Mouse (Mus musculus): Measurements from ENCODE around the gene Phactr3.

Phactr3 gene

DNA sequence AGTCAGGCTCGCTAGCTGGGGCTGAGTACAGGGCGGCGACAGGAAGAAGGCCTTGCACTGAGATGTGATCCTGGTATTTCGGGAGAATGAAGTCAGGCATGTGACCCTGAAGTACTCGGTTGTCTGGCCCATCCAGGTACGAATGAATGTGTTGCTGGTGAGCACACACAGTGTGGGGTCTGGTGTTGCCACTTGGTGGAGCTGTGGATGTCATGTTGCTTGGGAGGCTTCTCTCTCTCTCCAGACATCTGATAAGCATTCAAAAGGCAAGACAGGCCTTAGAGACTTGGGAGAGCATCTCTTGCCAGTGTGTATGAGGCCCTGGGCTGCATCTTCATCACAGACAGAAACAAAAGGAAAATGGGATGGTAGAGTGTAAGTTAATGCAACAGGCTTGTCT, 77.3 kb downstream of the Phactr3 start:
- DNase-seq = no peak

DNA sequence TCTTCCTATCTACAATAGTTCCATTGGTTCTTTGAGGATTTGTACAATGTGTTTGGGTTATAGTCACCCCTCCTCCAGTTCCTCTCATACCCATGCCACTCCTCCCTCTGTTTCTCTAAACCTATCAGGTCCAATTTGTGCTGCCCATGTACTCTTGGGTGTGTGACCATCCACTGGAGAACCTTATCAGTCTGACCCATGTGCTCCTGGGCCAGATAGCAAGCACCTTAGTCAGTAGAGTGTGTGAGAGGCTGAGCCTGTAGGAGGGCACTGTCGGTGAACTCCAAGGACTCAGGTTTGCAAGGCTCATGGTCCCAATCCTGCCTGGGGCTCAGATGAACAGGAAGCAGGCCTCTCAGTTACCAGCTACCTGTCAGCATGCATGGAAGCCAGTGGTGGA, 78.8 kb downstream of the Phactr3 start:
- DNase-seq = no peak

DNA sequence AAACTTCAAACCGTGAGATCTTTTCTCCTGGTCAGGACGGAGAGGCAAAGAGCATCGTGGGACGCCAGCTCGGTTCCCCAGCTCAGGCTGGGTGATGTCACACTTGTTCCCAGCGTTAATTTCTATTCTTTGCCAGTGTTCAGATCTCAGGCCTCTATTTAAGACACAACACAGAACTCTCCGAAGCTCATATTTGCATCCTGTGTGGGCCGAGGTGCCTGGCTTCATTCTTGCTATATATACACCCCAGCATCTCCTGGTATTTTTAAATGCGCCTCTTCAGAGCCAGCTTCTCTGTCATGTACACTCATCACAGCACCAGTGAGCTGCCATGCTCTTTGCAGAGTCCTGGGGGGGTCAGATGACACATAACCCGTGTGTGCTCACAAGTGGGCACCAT, 85.7 kb downstream of the Phactr3 start:
- DNase-seq = no peak

DNA sequence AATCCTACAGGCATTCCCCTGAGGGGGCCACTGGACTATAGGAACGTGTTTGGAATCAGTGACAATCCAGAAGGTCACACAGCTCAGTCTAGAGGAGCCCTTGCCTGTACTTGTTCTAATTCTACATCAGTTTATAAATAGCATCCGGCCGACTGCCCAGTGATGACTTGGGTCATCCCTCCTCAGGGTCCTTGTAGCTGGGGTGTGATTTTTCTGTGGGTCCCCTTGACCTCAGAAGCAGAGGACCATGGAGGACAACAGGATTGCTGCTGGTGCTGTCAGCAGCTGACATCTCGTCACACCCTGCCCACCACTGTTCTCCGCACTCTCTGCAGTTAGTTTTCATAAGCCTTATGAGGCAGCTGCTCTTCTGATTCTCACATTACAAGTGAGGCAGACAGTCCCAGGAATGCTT, 89.4 kb downstream of the Phactr3 start:
- no peak for DNase-seq

DNA sequence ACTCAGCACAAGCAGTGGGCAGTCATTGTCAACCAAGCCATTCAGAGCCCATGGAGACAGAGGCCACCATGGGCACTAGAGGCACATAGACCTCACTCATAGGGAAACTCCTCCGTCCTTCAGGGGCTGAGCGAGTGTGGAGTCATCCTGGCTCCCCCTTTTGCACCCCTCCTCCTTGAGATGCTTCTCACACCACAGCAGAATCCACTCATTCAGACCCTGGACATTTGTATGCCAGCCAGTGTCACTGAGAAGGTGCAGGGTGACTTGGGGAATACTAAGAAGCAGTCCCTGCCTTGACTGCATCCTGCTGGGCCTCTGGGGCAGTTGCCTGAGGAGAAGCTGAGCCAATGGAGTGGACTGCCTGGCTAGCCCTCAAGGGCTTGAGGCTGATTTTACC, 95.1 kb downstream of the Phactr3 start:
- DNase-seq = no peak

DNA sequence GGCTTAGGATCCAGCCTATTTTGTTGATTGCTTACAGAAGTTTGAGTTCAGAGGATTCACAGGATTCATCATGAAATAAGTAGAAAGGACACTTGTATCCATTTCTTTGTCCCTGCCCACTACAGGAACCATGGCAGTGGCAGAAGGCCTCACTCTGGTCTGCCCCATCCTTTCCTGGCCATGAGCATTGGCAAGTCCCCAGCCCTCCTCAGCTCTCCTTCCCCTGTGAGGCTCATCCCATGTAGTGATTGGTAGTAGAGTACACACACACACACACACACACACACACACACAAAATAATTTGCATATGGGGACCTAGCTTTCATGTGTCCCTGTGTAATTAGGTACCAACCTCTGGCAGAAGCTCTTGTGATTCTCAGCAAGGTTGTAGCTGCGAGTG, 95.8 kb downstream of the Phactr3 start:
- no peak for DNase-seq

DNA sequence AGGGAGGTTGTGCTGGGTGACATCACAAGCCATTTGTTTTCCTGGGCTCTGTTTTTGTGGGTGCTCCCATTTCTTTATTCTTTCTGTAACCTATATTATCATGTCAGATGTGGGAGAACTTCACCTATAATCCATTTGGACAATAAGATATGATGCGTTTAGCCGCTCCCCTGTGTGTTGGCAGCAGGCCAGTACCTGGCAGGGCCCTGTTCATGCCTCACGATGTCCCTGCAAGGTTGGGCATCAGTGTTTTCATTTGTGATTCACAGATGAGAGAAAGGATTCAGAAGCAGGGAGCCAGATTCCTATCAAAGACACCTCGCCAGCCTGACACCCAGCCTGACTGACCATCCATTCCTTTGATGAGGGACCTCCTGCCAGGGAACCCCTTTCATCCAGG, 99.7 kb downstream of the Phactr3 start:
- no peak for DNase-seq

DNA sequence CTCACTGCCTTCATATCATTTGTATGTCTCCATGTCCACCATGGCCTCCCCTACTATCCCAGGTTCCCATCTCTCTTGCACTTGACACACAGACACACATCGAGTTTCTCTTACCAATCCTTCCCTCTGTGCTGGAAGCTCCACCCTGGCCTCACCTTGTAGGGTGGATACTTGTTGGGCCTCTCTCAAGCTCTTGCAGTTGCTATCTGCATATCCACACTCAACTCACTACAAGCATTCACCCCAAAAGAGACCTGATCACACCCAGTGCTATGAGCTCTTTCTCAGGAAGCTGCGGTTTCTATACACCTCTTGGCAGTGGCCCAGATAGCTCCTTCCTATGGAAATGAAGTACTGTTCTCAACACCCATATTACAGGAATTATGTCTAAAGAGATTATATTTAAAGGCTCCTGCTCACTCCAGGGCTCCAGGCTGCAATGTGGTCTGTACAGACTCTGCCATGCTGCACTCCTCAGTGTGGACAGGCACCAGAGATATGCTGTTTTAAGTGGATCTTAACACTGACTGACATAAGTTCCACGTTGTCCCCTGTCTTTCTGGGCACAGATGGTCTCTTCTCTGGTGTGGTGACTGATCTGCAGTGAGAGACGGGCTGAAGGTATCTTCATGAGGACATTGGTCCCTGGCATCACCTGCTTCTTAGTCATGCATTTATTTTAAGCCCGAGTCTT, 100.8 kb downstream of the Phactr3 start:
- DNase-seq = no peak

DNA sequence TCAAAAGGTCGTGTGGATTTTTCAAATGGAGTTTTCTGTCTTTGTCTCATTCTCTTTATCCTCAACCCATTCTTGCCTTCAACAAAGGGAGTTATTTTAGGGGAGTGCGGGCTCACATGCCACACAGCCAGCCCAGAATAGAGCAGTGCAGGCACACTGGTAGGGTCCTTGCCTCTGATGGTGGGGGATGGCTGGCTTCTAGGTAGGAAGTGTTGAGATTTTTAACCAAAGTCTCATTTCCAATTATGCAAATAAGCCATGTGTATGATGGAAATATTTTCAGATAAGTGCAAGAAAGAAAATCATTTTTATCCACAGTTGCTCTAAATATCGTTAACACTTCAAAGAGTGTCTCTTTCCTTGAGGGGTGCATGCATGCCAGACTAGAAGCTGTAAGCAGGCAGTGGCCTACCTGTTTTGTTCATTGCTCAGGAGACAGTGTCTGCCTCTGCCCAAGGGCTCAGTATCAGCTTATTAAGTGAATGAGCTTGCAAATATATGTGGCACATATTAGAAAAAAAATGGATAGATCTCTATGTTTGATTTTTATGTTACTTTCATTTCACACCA, 101.5 kb downstream of the Phactr3 start:
- no peak for DNase-seq

DNA sequence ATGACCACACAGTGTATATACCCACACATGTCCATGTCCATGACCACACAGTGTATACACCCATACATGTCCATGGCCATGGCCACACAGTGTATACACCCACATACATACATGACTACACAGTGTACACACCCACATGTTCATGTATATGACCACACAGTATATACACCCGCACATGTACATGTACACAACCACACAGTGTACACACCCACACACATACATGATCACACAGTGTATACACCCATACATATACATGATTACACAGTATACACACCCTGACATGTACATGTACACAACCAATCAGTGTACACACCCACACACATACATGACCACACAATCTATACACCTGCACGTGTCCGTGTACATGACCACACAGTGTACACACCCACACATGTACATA, 102.2 kb downstream of the Phactr3 start:
- DNase-seq = no peak

DNA sequence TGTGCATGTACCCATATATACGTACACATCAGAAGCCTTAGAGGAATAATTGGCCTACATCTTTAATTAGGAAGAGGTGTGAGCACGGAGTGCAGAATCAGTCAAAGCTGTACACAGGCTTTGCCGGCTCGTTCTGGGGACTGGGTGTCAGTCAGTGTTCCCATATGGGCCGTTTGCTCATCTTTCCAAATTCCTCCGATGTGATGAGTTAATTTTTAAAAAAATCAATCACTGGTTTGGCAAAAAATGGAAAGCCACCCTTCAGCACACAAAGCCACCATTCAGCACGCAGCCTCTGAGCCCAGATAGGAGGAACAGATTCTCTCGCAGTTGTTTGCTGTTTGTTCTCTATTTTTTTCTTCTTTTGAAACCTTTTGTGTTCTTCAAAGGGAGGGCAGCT, 110.5 kb downstream of the Phactr3 start:
- no peak for DNase-seq

DNA sequence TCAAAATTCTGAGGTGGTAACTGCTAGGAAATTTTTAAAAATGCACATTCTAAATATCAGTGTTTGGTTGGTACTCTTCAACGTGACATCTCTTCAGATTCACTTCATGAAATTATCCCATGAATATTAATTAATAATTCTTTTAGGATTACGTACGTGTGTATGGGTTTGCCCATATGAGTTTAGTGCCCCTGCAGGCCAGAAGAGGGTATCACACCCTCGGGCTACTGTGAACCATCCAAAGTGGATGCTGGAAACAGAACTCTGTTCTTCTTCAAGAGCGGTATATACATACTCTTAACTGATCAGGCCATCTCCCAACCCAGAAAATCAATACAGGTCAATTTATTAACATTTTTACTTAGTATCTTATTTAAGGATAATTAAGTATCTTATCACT, 114.7 kb downstream of the Phactr3 start:
- DNase-seq = no peak

DNA sequence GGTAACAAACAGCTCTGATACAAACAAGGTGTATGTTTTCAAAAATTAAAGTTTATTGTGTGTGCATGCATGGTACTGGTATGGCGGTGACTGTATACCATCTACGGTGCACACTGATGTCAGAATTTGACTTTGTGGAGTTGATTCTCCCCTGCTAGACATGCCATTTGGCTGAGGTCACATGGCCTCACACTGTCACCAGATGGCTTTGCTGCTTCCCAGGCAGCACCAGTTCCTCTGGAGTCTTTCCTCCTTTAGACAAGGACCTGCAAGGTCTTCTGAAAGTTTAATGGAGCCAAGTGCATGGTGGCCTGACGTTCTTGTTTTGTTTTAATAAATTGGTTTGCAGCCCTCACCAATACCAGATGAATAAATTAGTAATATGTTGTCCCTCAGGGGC, 118.3 kb downstream of the Phactr3 start:
- DNase-seq = no peak

DNA sequence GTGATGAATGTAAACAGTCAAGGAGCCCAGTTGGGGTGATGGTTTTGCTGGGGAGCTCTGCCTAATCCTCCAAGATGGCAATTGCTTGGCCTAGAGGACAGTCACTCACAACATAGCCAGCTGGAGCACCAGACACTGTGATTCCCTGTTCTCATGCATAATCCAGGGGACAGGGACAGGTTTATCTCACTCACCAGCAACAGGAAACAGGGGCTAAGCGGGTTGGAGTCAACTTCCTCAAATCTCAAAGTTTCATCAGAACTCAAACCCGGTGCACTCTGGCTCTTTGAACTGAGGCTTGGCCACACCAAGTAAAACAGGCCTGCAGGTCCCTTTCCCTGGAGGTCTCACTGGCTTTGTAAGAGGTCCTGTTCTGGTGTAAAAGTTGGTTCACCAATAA, 119.7 kb downstream of the Phactr3 start:
- DNase-seq = no peak

DNA sequence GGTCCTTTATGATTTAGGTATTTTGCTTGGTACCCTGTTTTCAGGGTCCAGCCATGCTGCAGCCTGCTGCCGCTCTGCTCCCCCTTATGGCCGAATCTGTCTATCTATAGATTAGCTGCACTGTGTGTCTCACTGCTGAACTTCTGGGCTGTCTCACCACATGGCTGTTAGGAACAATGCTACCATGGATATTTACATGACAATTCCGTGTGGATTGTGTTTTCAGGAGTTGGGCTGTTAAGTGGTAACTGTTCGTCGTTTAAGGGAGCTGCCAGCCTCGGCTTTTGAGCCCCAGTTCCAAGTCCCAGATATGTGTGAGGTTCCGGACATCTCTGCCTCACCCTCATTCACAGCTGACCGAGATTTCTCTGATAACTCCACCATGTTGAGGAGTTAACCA, 122.1 kb downstream of the Phactr3 start:
- no peak for DNase-seq

DNA sequence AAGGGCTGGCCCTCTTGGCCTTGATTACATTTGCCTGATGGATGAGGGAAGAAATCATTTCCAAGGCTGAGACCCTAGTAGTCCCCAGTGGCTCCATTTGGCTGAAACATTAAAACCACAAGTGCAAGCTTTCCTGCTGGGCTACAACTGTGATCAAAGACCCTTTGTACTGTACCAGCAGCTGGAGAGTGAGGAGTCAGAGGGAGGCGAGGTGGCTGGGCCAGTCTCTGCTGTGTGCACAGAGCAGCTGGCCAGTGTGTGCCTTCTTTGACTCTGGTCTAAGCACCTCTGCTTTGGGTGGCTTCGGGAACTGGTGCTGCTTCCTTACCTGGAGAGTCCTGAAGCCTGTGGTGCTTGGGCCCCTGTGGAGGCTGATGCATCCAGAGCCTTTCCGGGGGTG, 122.6 kb downstream of the Phactr3 start:
- no peak for DNase-seq

DNA sequence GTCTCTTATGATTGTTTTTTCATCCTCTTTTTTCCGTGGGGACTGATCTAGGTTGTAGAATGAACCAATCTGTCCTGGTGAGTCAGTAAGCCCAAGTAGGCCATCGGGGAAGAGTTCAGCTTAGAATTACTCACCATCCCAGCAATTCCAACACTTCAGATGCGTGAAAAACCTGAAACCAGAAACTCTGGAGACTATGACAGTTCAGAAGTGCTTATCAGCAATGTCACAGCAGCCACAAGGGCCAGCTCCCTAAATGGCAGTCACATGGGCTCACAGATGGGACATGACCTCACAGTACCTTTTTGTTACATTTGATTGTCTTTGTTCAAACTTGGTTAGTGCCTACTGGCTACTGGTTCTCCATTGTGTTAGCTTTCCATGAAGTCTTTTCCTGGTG, 124.2 kb downstream of the Phactr3 start:
- DNase-seq = no peak

DNA sequence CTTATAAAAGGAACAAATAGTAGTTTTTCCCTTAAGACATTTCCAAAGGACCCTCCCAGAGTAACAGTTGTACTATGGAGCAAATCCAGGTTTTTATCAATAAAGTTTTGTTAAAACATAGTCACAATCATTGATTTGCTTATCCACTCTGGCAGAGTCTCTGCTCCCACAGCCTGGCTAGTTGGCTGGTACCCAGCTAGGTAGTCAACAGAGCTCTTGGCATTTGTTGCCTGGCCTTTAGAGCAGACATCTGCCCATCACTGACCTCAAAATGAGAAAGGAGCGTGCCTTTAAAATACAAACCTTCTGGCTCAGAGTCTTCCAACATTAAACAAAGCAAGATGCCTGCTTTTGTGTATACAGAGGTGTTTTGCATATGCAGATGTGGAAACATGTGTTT, 126.1 kb downstream of the Phactr3 start:
- no peak for DNase-seq

DNA sequence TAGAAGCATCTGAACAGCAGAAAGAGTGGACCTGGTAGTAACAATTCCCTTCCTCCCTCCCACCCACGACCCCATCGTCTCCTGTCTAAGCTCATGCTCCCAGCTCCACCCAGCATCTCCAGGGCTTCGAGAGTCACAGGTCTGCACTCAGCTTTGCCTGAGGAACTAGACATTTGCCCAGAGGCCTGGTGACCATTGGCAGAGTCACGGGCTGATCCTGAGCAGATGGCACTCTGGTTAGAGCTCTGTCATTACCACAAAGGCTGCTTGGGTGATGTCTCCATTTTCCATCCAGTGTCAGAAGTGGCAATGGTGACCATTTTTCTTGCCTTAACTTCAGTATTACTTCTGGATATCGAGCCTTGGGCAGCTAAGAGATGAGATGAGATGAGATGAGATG, 127.1 kb downstream of the Phactr3 start:
- DNase-seq = no peak

DNA sequence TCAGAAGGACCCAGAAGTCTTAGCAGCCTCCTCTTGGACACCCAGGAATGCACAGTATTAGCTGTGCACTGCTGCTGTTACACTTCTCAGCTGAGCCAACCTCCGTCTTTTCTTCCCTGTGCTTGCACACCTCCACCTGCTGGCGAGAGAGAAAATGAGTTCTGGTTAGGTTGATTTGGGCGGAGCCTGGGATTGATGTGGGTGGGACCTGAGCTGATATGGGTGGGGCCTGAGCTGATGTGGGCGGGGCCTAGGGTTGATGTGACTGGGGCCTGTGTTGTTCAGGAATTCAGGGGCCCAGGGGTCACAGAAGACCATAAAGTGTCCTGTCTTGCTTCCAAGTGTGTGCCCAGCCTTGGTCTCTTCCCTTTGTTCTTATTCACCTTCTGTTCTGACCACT, 128.0 kb downstream of the Phactr3 start:
- DNase-seq = no peak

DNA sequence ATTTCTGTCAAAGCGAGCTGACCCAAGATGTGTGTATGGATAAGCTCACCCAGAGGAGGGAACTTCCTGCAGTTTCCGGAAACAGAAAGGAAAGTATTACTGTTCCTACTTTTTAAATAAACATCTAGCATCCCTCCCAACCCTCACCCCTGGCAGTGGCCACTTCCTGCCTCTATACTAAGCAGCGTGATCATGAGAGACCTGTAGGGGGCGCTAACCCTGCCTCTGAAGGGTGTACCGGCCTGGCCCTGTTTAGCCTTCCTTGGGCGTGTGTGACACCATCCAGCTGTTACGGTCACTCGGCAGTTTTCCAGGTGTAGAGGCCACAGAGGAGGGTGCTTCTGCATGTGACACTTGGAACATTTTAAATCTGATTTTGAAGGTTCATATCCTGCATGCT, 128.5 kb downstream of the Phactr3 start:
- no peak for DNase-seq

DNA sequence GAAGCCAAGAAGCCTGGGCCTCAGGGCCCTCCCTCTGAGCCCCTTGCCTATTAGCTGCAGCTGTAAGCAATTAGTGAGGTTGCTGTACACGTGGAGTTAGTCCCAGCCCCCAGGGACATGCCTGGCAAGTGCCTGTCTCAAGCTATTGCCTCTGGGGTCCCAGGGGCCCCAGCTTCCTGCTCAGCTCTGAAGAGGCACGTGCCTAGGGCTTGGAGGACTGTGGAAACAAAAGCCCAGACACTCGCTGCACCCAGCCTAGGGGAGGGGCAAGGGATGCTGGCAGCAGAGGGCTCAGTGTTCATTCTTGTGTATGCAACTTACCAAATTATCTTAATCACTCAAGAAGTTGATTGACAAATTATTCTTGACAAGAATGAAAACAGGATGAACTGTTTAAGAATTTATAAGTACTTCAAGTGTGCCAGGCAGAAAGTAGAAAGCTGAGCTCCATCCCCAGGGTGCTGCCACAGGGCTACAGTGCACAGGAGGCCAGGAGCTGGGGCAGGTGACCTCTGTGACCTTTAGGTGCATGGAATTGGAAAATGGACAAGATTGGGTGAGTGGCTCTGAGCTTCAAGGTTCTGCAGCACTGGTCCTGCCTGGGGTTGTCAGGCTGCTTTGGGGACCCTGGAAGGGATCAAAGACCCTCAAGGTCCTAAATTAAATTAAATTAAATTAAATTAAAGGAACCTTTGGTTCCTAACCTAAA, 138.5 kb downstream of the Phactr3 start:
- DNase-seq = no peak

DNA sequence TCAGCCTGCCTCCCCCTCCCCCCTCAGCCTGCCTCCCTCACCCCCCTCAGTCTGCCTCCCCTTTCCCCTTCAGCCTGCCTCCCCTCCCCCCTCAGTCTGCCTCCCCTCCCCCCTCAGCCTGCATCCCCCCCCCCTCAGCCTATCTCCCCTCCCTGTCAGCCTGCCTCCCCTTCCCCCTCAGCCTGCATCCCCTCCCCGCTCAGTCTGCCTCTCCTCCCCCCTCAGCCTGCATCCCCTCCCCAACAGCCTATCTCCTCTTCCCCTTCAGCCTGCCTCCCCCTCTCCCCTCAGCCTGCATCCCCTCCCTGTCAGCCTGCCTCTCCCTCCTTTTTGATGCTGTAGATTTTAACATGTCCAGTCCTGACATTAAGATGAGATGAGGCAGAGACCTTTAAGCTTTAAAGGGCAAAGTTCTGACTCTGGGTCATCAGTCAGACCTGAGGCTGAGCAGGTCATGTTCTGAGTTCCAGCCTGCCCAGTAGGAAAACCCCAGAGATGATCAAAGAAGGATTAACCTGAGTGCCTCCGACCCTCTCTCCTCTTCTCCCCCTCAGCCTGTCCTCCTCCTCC, 139.3 kb downstream of the Phactr3 start:
- DNase-seq = no peak

DNA sequence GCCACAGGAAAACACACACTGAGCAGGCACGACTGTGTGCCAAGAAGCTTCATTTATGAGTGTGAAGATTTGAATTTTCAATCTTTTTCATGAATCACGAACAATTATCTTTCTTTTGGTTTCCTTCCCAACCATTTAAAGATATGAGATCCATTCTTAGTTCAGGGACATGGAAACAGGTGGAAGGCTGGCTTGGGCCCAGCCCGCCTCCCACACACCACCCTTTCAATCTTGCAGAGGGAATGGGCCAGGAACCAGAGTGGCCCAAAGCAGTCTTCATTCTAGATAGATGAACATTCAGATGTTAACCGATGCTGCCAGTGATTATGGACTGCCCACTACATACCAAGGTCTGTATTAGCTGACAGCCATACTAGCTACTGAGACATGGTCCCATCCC, 144.3 kb downstream of the Phactr3 start:
- no peak for DNase-seq

Data from spleen, adult 18-20 months (tissue).